Mouse (Mus musculus) lung, adult 2 months (tissue): ENCODE results near the gene Lyg1.
"Not testable (repeated sequence)": the region's sequence is repeated elsewhere in the genome, so short reads cannot be mapped to it uniquely, and the experiment has no call there.

Source experiments
- CTCF ChIP-seq: fragments of 200-500 bp; IDR thresholded peaks from 2 replicates; pipeline ENCODE4 v1.5.1; 2011; ENCODE audit warnings: mild to moderate bottlenecking, low read length, control low read depth; ENCODE audit not compliant: insufficient read depth
- POLR2A ChIP-seq: fragments of 200-500 bp; IDR thresholded peaks from 2 replicates; pipeline ENCODE4 v1.6.1; 2011; ENCODE audit warnings: low read depth, mild to moderate bottlenecking, control low read depth, low read length, borderline replicate concordance; ENCODE audit errors: extremely low read depth

DNA sequence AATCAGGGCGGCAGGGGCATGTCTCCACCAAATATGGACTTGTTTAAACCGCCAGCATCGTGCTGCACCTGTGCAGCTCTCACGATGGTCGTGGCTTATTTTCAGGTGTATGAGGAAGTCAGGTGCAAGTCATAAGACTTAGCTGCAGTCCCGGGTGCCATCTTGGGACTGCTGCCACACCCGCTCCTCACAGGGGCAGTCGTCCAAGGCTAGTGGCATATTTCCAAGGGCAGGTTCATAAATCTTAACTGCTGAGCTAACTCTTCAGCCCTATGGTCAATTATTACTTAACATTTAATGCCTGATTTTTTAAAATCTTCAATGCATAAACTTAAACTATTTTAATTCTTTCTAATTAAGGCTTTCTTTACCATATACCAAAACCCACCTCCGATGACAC is 19.1 kb upstream of the Lyg1 start:
- not testable (repeated sequence) for TF ChIP-seq POLR2A, CTCF
